Mouse (Mus musculus) midbrain, embryonic 14.5 days (tissue): ENCODE data around the gene Cep70. TPM values are rescaled to one million over a fixed set of nuclear protein-coding genes. Genes with fewer than 3 reads are reported as not detected.

Experiments used
- ATAC-seq: fragments of 200-750 bp; cut with Nextera tagmentation; 2 replicates; pipeline ENCODE4 v1.8.0; 2017; ENCODE audit warnings: moderate number of reproducible peaks, moderate library complexity; ENCODE audit not compliant: low FRiP score, low TSS enrichment
- DNase-seq: peaks from one replicate; pipeline ENCODE4 v3.0.0-alpha.2; 2015
- H3K27ac ChIP-seq: fragments of 300-500 bp; sonication (generic); replicated peaks from 2 replicates; pipeline ENCODE4 v1.5.1; 2014; ENCODE audit warnings: mild to moderate bottlenecking, low read depth, low read length, moderate library complexity
- H3K27me3 ChIP-seq: fragments of 300-500 bp; sonication (generic); 2 replicates; pipeline ENCODE4 v1.6.1; 2014; ENCODE audit warnings: low read length, control low read depth, mixed read lengths; ENCODE audit not compliant: control insufficient read depth, insufficient read depth
- H3K36me3 ChIP-seq: fragments of 300-500 bp; sonication (generic); 2 replicates; pipeline ENCODE4 v1.6.1; 2014; ENCODE audit warnings: low read length, control low read depth; ENCODE audit not compliant: control insufficient read depth, insufficient read depth
- H3K4me1 ChIP-seq: fragments of 300-500 bp; sonication (generic); 2 replicates; pipeline ENCODE4 v1.6.1; 2014; ENCODE audit warnings: mild to moderate bottlenecking, antibody characterized with exemption, low read length, control low read depth; ENCODE audit not compliant: control insufficient read depth, insufficient read depth
- H3K4me2 ChIP-seq: fragments of 300-500 bp; sonication (generic); 2 replicates; pipeline ENCODE4 v1.6.1; 2014; ENCODE audit warnings: mild to moderate bottlenecking, low read length, moderate library complexity
- H3K4me3 ChIP-seq: fragments of 300-500 bp; sonication (generic); replicated peaks from 2 replicates; pipeline ENCODE4 v1.5.1; 2014; ENCODE audit warnings: low read depth, low read length
- H3K9ac ChIP-seq: fragments of 300-500 bp; sonication (generic); replicated peaks from 2 replicates; pipeline ENCODE4 v1.6.1; 2014; ENCODE audit warnings: mild to moderate bottlenecking, low read length, moderate library complexity
- H3K9me3 ChIP-seq: fragments of 300-500 bp; sonication (generic); 2 replicates; pipeline ENCODE4 v1.6.1; 2016; ENCODE audit warnings: low read length, control low read depth, mixed read lengths; ENCODE audit not compliant: control insufficient read depth
- WGBS: fragments of 180-500 bp; shearing (Covaris S2); extraction: QIAGEN DNeasy Blood & Tissue Kit; methylation state at CpG from one replicate; pipeline ENCODE4 v1.1.7; 2014; 5-methylcytosine and 5-hydroxymethylcytosine counted together
- polyA plus RNA-seq: library from polyadenylated mRNA; unstranded; fragments of >200 nt; fragmentation: Nextera tagmentation; extraction: Ambion mirVana; gene quantifications from 2 replicates; pipeline ENCODE4 v1.2.1, GENCODE M21; 2014

The Cep70 gene
- 65.4 and 72.1 TPM in 2 replicates for polyA plus RNA-seq

DNA sequence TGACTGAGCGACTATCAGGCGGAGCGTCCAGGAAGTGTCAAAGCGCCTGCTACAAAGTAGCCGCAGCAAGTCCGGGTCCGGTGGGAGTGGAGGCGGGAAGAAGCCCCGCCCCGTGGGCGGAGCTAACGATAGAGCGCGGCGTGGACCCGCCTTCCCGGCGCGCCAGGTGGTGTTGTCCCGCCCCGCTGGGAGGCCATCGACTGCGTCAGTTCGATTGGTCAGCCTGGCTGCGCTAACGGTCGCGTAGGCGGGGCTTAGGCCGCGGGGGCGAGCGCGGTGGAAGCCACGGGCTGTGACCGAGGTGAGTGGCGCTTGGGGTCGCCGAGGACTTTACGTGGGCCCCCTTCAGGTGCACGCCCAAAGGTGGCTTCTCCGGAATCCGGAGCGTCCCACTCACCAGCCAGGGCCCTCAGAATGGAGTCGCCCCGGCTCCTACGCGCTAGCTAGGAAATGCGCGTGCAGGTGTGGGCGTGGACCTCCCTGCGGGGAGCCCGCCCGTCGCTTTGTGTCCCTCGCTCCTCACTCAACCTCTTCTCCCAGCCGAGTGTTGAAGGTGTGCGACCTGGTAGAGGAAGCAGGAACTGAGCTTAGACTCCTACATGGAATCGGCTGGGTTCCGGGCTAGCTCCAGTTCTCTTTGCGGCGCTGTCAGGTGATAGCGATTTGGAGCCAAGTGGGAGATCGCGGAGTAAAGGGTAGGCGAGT lies at the start of gene Cep70:
Cep70 (plus strand) TSS at position 178 of the 705 bp plus-strand sequence.
- Histone ChIP-seq H3K27ac (peak within 1 kb of the TSS; percentile 91), H3K27me3 (no peaks in the 10 kb centered on the region), H3K36me3 (peaks cover 16% of the 10 kb centered on the region), H3K9ac (peak within 1 kb of the TSS; percentile 82), H3K9me3 (no peaks in the 10 kb centered on the region), H3K4me1 (peaks cover 15% of the 10 kb centered on the region; the same call in 1 of the 2 replicates), H3K4me3 (peak within 1 kb of the TSS; percentile 77), H3K4me2 (peak within 1 kb of the TSS; percentile 57)
- DNase-seq: peak; percentile 99
- WGBS: under 1% methylated on average over 66 of the region's 66 CpGs
- peak; percentile 97 for ATAC-seq

- Histone ChIP-seq H3K9ac (no peak overlapping the region), H3K4me1 (no peaks in the 10 kb centered on the region), H3K4me3 (no peak overlapping the region), H3K4me2 (no peak overlapping the region), H3K27ac (no peak overlapping the region), H3K36me3 (no peaks in the 10 kb centered on the region), H3K9me3 (no peaks in the 10 kb centered on the region), H3K27me3 (no peaks in the 10 kb centered on the region)
- DNase-seq (no peak), ATAC-seq (no peak)
- WGBS: 88% methylated on average over 2 of the region's 2 CpGs
Measured at GRCm38 (mm10) chr9:99212643-99213042, 30.5 kb upstream of the Cep70 start.

DNA sequence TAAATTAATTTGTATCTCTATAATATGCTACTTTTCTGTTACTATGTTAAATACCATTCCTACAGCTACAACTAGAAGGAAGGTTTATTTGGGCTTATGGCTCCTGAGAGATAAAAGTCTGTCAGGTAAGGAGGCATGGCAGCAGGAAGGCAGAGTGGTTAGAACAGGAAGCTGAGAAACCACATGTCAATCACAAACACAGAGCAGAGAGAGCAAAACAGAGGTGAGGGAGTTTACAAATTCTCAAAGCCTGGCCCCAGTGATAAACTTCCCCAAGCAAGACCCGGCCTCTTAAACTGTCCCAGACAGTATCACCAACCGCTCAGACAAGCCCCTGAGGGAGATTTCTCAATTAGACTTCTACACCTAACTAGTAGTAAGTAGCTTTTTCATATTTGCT lies 27.0 kb upstream of the Cep70 start:
- Histone ChIP-seq H3K27ac (no peak overlapping the region), H3K9ac (no peak overlapping the region), H3K4me1 (no peaks in the 10 kb centered on the region), H3K4me2 (no peak overlapping the region), H3K4me3 (no peak overlapping the region), H3K36me3 (no peaks in the 10 kb centered on the region), H3K9me3 (no peaks in the 10 kb centered on the region), H3K27me3 (no peaks in the 10 kb centered on the region)
- DNase-seq (no peak), ATAC-seq (no peak)
- 80% methylated on average over 2 of the region's 2 CpGs for WGBS

GRCm38 (mm10) chr9:99217999-99218719 lies 25.0 kb upstream of the Cep70 start:
- 23% methylated on average over 6 of the region's 6 CpGs for WGBS
- H3K9me3 ChIP-seq: no peaks in the 10 kb centered on the region
- no peak overlapping the region for H3K4me3 ChIP-seq
- H3K27me3 ChIP-seq: no peaks in the 10 kb centered on the region
- H3K27ac ChIP-seq: no peak overlapping the region
- no peak overlapping the region for H3K4me2 ChIP-seq
- H3K4me1 ChIP-seq: no peaks in the 10 kb centered on the region
- H3K9ac ChIP-seq: no peak overlapping the region
- no peaks in the 10 kb centered on the region for H3K36me3 ChIP-seq
- ATAC-seq (no peak), DNase-seq (peak; percentile 27)

DNA sequence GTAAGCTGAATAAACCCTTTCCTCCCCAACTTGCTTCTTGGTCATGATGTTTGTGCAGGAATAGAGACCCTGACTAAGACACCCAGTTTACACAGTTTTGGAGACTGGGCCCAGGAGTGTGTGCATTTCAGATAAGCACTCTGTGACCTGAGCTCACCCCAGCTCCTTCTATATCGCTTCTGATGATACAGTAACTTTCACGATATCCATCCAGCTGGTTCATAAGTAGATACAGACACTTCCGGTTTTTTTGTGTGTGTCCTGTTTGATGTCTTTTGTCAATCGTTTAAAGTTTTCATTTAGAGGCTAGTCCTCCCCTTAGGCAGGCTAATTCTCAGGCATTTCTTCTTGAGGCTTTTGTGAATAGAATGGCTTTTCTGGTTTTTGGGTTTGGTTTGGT lies 21.5 kb upstream of the Cep70 start:
- Histone ChIP-seq H3K27me3 (no peaks in the 10 kb centered on the region), H3K9me3 (no peaks in the 10 kb centered on the region), H3K36me3 (no peaks in the 10 kb centered on the region), H3K4me3 (no peak overlapping the region), H3K9ac (no peak overlapping the region), H3K4me2 (no peak overlapping the region), H3K4me1 (no peaks in the 10 kb centered on the region), H3K27ac (no peak overlapping the region)
- 91% methylated on average over 4 of the region's 4 CpGs for WGBS
- DNase-seq (no peak), ATAC-seq (no peak)

DNA sequence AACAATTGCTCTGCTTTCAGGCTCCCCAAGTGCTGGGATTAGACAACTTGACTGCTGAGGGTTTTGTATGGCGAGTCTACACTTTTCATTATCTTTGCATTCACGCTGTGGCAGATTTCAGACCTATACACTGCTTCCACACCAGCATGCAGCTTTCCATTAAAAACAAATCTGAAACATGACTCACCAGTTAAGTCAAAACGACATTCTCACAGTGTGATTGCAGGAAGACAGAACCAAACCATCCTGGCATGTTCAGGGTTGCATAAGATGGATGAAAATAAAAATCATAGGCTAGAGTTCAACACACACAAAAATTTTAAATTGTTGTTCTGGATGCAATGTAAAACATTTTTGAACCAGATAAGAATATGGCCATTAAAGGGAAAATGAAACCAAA lies 18.6 kb upstream of the Cep70 start:
- no peaks in the 10 kb centered on the region for H3K4me1 ChIP-seq
- no peaks in the 10 kb centered on the region for H3K36me3 ChIP-seq
- ATAC-seq (no peak), DNase-seq (no peak)
- no peak overlapping the region for H3K4me2 ChIP-seq
- H3K9me3 ChIP-seq: no peaks in the 10 kb centered on the region
- H3K27me3 ChIP-seq: no peaks in the 10 kb centered on the region
- H3K9ac ChIP-seq: no peak overlapping the region
- WGBS: 53% methylated on average over 3 of the region's 3 CpGs
- H3K4me3 ChIP-seq: no peak overlapping the region
- no peak overlapping the region for H3K27ac ChIP-seq

DNA sequence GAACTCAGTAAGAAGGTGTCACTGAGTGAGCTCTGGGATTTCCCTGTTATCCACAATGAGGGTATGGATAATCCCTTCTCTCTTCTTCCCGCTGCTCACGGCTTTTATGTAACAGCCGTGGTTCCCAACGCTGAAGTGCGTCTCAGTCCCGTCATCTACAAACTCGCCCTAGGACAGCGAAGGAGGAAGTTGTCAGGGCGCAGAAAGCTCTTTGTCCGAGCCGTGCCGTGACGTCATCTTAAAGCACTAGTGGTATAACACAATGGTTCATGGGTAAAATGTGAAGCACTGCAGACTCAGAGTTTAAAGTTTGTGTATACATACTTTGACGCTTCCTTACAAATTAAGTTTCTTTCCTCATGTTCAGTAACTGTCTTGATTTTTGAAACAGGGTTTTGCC lies 13.7 kb upstream of the Cep70 start:
- no peaks in the 10 kb centered on the region for H3K9me3 ChIP-seq
- 83% methylated on average over 14 of the region's 14 CpGs for WGBS
- no peak for ATAC-seq

GRCm38 (mm10) chr9:99237139-99237538 lies 6.0 kb upstream of the Cep70 start, which contains the start of gene Faiml:
Gene Faiml (minus strand): TSS chr9:99237239.
- Histone ChIP-seq H3K9ac (no peak within 1 kb of the TSS), H3K27me3 (no peaks in the 10 kb centered on the region), H3K4me1 (no peaks in the 10 kb centered on the region), H3K4me3 (no peak within 1 kb of the TSS), H3K9me3 (no peaks in the 10 kb centered on the region), H3K36me3 (no peaks in the 10 kb centered on the region), H3K27ac (no peak within 1 kb of the TSS), H3K4me2 (no peak within 1 kb of the TSS)
- 89% methylated on average over 14 of the region's 14 CpGs for WGBS
- no peak for DNase-seq
- no peak for ATAC-seq

More for the DNA sequence above, 13.7 kb upstream of the Cep70 start:
- DNase-seq: no peak
- Histone ChIP-seq H3K4me1 (no peaks in the 10 kb centered on the region), H3K9ac (no peak overlapping the region), H3K4me3 (no peak overlapping the region), H3K4me2 (no peak overlapping the region), H3K27ac (no peak overlapping the region), H3K27me3 (no peaks in the 10 kb centered on the region), H3K36me3 (no peaks in the 10 kb centered on the region)

DNA sequence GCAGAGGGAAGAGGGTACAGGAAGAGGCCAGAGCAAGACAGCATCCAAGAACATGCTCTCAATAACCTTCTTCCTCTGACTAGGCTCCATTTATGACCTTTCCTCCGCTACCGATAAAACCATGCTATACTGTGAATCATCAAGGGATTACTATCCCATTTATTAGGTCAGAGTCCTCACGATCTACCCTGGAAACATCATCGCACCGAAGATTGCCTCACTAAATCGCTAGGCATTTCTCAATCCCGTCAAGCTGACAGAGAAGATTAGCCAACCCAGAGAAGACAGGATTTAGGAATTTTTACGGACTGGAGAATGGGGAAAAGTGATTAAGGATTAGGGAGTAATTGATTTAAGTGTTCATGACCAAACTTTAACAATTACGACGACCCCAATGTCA lies 4.9 kb upstream of the Cep70 start:
- no peaks in the 10 kb centered on the region for H3K9me3 ChIP-seq
- H3K4me2 ChIP-seq: no peak overlapping the region
- H3K27ac ChIP-seq: no peak overlapping the region
- DNase-seq (no peak), ATAC-seq (no peak)
- H3K4me1 ChIP-seq: no peaks in the 10 kb centered on the region
- H3K9ac ChIP-seq: no peak overlapping the region
- H3K27me3 ChIP-seq: no peaks in the 10 kb centered on the region
- WGBS: 64% methylated on average over 10 of the region's 10 CpGs
- no peak overlapping the region for H3K4me3 ChIP-seq
- no peaks in the 10 kb centered on the region for H3K36me3 ChIP-seq
